Comparison of ENCODE assay signal across 8 mouse cellular contexts in the genomic region with DNA sequence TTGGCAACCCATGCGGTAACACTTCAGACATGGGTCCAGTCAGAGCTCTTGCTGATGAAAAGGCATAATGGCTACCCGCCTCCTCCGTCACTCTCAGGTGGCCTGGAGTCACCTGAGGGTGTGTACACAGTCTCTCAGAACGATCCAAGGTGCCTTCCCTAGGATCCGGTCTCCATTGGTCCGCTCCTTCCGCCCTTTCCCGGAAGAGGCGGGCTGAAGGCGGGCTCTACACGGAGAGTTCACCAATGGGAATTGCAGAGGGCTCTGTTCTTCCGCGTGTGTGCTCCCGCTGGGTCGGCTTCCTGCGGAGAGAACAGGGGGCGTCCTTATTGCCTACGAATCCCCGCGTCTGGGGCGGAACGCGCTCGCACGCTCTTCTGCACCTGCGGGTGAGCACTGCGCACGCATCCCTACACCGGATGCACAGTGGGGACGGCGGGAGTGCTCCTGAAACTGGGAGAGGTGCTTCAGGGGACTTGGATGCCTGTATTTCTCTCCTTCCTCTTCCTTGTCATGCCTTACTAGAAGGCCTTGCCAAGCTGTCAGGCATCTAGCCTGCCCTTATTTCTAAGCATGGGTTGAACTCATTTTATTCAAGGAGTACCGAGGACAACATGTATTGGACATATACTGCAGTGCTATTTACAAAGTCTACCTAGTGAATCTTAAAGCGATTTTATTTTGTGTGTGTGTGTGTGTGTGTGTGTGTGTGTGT. TPM values are rescaled to one million over a fixed set of nuclear protein-coding genes. Genes with fewer than 3 reads are reported as not detected.
DNase-seq lines count a peak whose midpoint lies in the region; ATAC-seq lines count a peak whose summit lies in the region.

Gene Coa4 (plus strand): TSS at position 268 of the 715 bp plus-strand sequence.

- under 1% methylated on average over 33 of the region's 33 CpGs for WGBS in hindbrain, embryonic 11.5 days

- peak; percentile 95 for DNase-seq in Muller cell, postnatal 12 days (ENCODE audit: inconsistent ontology term)
- DNase-seq in cerebellum, adult 9-11 months: peak; percentile 92
- DNase-seq in frontal cortex, adult 2 months (ENCODE audit: extremely low spot score in 1 of 2, low spot score in 1 of 2): peak; percentile 78 to 90
- peak; percentile 95 for DNase-seq in hindbrain, embryonic 11.5 days (ENCODE audit: low spot score)
- DNase-seq in layer of hippocampus, postnatal 10 days (ENCODE audit: low spot score in 2 of 2): peak; percentile 78 to 88
- peak; percentile 91 for DNase-seq in lung, postnatal 10 days
- DNase-seq in ovary, postnatal 36 days (ENCODE audit: low spot score): peak; percentile 84
- peak; percentile 87 for DNase-seq in thymus, postnatal 25 days

- peak within 1 kb of the TSS; percentile 54; the same call in 1 of the 2 replicates for H3K27ac ChIP-seq in hindbrain, embryonic 11.5 days (ENCODE audit: low read depth, low read length)

- H3K4me3 ChIP-seq in hindbrain, embryonic 11.5 days (ENCODE audit: low read depth, low read length): peak within 1 kb of the TSS; percentile 71

- ATAC-seq in hindbrain, embryonic 11.5 days (ENCODE audit: low FRiP score): peak; percentile 99

- H3K4me1 ChIP-seq in hindbrain, embryonic 11.5 days (replicated peaks; ENCODE audit: control insufficient read depth, insufficient read depth, low read length): no peaks in the 10 kb centered on the region

- H3K9ac ChIP-seq in hindbrain, embryonic 11.5 days (ENCODE audit: low read depth, low read length): peak within 1 kb of the TSS; percentile 79

- H3K4me2 ChIP-seq in hindbrain, embryonic 11.5 days (replicated peaks; ENCODE audit: low read depth, low read length): peak within 1 kb of the TSS; percentile 62

- no peaks in the 10 kb centered on the region for H3K27me3 ChIP-seq in hindbrain, embryonic 11.5 days (ENCODE audit: control insufficient read depth, insufficient read depth, low read length)

- H3K36me3 ChIP-seq in hindbrain, embryonic 11.5 days (ENCODE audit: control insufficient read depth, insufficient read depth, low read length): no peaks in the 10 kb centered on the region

- H3K9me3 ChIP-seq in hindbrain, embryonic 11.5 days (ENCODE audit: control insufficient read depth, low read length): no peaks in the 10 kb centered on the region

RNA-seq across cellular contexts. Expression of gene Coa4, which starts in this region (rescaled TPM):
- 8.8 and 9.3 TPM in 2 replicates for polyA plus RNA-seq in frontal cortex, adult 2 months (2012; rRNA removed)
- polyA plus RNA-seq in hindbrain, embryonic 11.5 days (2014; fragmentation: Nextera tagmentation; extraction: Ambion mirVana): 20.6 and 22.8 TPM in 2 replicates
- 1 to 10 TPM; 5.9 to 6.9 TPM for total RNA-seq in layer of hippocampus, postnatal 10 days (2021)

Comparison
In these comparisons a context has a peak if more than half of its experiments do, and no peak if none do; other contexts are left out.
1. Peak in every context shown above with its lines: DNase-seq, ATAC-seq, H3K4me3 ChIP-seq and H3K27ac ChIP-seq.